In genomic region chr6:61155059-61155629, GRCm38 (mm10) we compare ENCODE assay signal across 17 mouse cellular contexts. TPM values are rescaled to one million over a fixed set of nuclear protein-coding genes. Genes with fewer than 3 reads are reported as not detected.
DNase-seq lines count a peak whose midpoint lies in the region; ATAC-seq lines count a peak whose summit lies in the region.
"Had no signal": no experiment of that assay in that cellular context is flagged by ENCODE, and none has a peak within 500 bp of the region (broad histone marks: within the 10 kb centered on the region; RNA-seq: fewer than 3 reads in every experiment).

No protein-coding gene starts in this region.

- no peak overlapping the region for H3K4me2 ChIP-seq in hindbrain, embryonic 12.5 days (replicated peaks)
- no peak overlapping the region for H3K4me2 ChIP-seq in hindbrain, embryonic 16.5 days (ENCODE audit: low read length)
- no peak overlapping the region for H3K4me2 ChIP-seq in forebrain, embryonic 11.5 days (ENCODE audit: low read depth, low read length, severe bottlenecking)

- no peaks in the 10 kb centered on the region for H3K27me3 ChIP-seq in hindbrain, embryonic 12.5 days
- H3K27me3 ChIP-seq in hindbrain, embryonic 16.5 days (replicated peaks; ENCODE audit: control insufficient read depth, insufficient read depth, low read length), result no peaks in the 10 kb centered on the region
- H3K27me3 ChIP-seq in forebrain, embryonic 11.5 days (ENCODE audit: control insufficient read depth, insufficient read depth, low read length), result no peaks in the 10 kb centered on the region
- H3K27me3 ChIP-seq in limb, embryonic 10.5 days (ENCODE audit: low read depth, poor library complexity, severe bottlenecking), result no peaks in the 10 kb centered on the region

- H3K4me3 ChIP-seq in hindbrain, embryonic 12.5 days, result no peak overlapping the region
- H3K4me3 ChIP-seq in hindbrain, embryonic 16.5 days (ENCODE audit: low read length), result no peak overlapping the region
- no peak overlapping the region for H3K4me3 ChIP-seq in forebrain, embryonic 11.5 days (ENCODE audit: low read depth, low read length)
- H3K4me3 ChIP-seq in limb, embryonic 10.5 days, result no peak overlapping the region

- ATAC-seq in hindbrain, embryonic 12.5 days (ENCODE audit: low FRiP score), result peak; percentile 61; the same call in 1 of the 2 replicates
- no peak for ATAC-seq in hindbrain, embryonic 16.5 days
- peak; percentile 85 for ATAC-seq in forebrain, embryonic 11.5 days (replicated peaks; ENCODE audit: low FRiP score)
- ATAC-seq: Patski had no signal

- DNase-seq in forebrain, embryonic 11.5 days (ENCODE audit: low spot score), result no peak
- DNase-seq in limb, embryonic 10.5 days (ENCODE audit: low spot score), result no peak
- peak; percentile 10 for DNase-seq in retina, embryonic 14.5 days (ENCODE audit: low spot score)
- DNase-seq in lung, adult 18-20 months, result no peak
- DNase-seq in testis, postnatal 14 days (ENCODE audit: low spot score), result no peak
- DNase-seq in gastrocnemius, adult 8-10 months (ENCODE audit: low spot score in 2 of 2), result no peak
- DNase-seq: B cell, adult 2 months; cerebellum, postnatal 14 days; kidney, adult 8-10 months; layer of hippocampus, postnatal 36 days; left cerebral cortex, postnatal 4 days; lung, postnatal 10 days; thymus, postnatal 4 days had no signal

- no peak overlapping the region for H3K9ac ChIP-seq in hindbrain, embryonic 12.5 days
- H3K9ac ChIP-seq in hindbrain, embryonic 16.5 days (ENCODE audit: low read depth, low read length), result no peak overlapping the region
- H3K9ac ChIP-seq in forebrain, embryonic 11.5 days (ENCODE audit: low read length), result no peak overlapping the region
- H3K9ac ChIP-seq: liver, embryonic 14.5 days had no signal

- peaks cover 3% of the 10 kb centered on the region; the same call in 1 of the 2 replicates for H3K4me1 ChIP-seq in hindbrain, embryonic 12.5 days
- H3K4me1 ChIP-seq in hindbrain, embryonic 16.5 days (ENCODE audit: control insufficient read depth, insufficient read depth, low read depth, low read length), result no peaks in the 10 kb centered on the region
- H3K4me1 ChIP-seq in forebrain, embryonic 11.5 days (replicated peaks; ENCODE audit: control insufficient read depth, insufficient read depth, low read length), result no peaks in the 10 kb centered on the region
- H3K4me1 ChIP-seq in limb, embryonic 10.5 days, result peaks cover 29% of the 10 kb centered on the region

- H3K36me3 ChIP-seq in hindbrain, embryonic 12.5 days, result no peaks in the 10 kb centered on the region
- no peaks in the 10 kb centered on the region for H3K36me3 ChIP-seq in hindbrain, embryonic 16.5 days (ENCODE audit: control insufficient read depth, insufficient read depth, low read length)
- no peaks in the 10 kb centered on the region for H3K36me3 ChIP-seq in forebrain, embryonic 11.5 days (ENCODE audit: control insufficient read depth, insufficient read depth, low read length)
- no peaks in the 10 kb centered on the region for H3K36me3 ChIP-seq in limb, embryonic 10.5 days

- 52% methylated on average over 8 of the region's 8 CpGs for WGBS in hindbrain, embryonic 12.5 days
- WGBS in hindbrain, embryonic 16.5 days, result 41% methylated on average over 8 of the region's 8 CpGs
- WGBS in forebrain, embryonic 11.5 days, result 41% methylated on average over 8 of the region's 8 CpGs
- 77% methylated on average over 8 of the region's 8 CpGs for WGBS in limb, embryonic 10.5 days

- H3K9me3 ChIP-seq in hindbrain, embryonic 12.5 days (replicated peaks), result no peaks in the 10 kb centered on the region
- H3K9me3 ChIP-seq in hindbrain, embryonic 16.5 days (ENCODE audit: control insufficient read depth, low read length), result no peaks in the 10 kb centered on the region
- no peaks in the 10 kb centered on the region for H3K9me3 ChIP-seq in forebrain, embryonic 11.5 days (ENCODE audit: control insufficient read depth, low read length)
- no peaks in the 10 kb centered on the region for H3K9me3 ChIP-seq in limb, embryonic 10.5 days (replicated peaks)

- no peak overlapping the region for H3K27ac ChIP-seq in hindbrain, embryonic 12.5 days
- H3K27ac ChIP-seq in hindbrain, embryonic 16.5 days (ENCODE audit: low read depth, low read length), result no peak overlapping the region
- no peak overlapping the region for H3K27ac ChIP-seq in forebrain, embryonic 11.5 days (ENCODE audit: low read depth, low read length)
- H3K27ac ChIP-seq in limb, embryonic 10.5 days, result peak overlapping the region; percentile 58; the same call in 1 of the 2 replicates
- H3K27ac ChIP-seq: liver, embryonic 14.5 days had no signal

RNA-seq across cellular contexts. Expression of gene Ccser1, which starts 25.0 kb away (rescaled TPM):
- 17.9 and 20.8 TPM in 2 replicates for polyA plus RNA-seq in hindbrain, embryonic 12.5 days (2016; fragmentation: Nextera tagmentation; extraction: Ambion mirVana)
- 13.3 and 16.5 TPM in 2 replicates for polyA plus RNA-seq in hindbrain, embryonic 16.5 days (2015; fragmentation: Nextera tagmentation; extraction: Ambion mirVana)
- polyA plus RNA-seq in forebrain, embryonic 11.5 days (2014; fragmentation: Nextera tagmentation; extraction: Ambion mirVana), result 13.9 and 15.3 TPM in 2 replicates
- polyA plus RNA-seq in limb, embryonic 10.5 days (2016; fragmentation: Nextera tagmentation; extraction: Ambion mirVana), result 9.4 and 10.3 TPM in 2 replicates
- total RNA-seq in gastrocnemius, adult 8-10 months (2022), result 1 to 10 TPM in 1 of 4 experiments, under 1 TPM in 3; 0.46 to 1.4 (median 0.80) TPM
